Comparison of ENCODE assay signal across 8 mouse cellular contexts in the genomic region with DNA sequence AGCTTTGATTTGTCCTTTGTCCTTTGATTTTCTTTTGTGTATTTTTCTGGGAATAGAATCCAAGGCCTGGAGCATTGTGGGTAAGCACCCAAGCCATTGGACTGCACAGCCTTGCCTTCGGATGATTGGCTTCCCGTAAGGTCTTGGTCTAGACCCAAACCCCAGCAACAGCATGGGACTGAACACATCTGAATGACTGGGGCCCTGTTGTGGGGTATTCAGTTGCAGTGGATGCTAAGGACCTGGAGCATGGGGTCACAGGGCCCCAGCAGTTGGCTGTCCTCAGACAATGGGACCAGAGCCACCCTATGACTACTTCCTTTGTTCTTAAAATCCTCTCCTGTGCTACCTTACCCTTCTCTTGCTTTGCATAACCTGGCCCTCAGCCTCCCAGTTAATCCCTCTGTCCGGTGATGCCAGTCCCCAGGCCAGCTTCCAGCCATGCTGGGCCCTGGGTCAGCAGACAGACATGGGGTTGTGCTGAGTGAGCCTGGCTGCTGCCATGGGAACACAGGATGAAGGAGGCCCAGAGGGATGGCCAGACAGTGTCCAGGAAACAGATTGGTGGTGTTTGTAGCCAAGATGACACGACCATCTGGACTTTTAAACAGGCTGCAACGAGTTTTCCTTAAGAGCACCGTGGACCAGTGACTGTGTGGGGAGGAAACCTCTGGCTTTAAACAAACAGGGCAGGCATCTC. TPM values are rescaled to one million over a fixed set of nuclear protein-coding genes. Genes with fewer than 3 reads are reported as not detected.
A peak's percentile ranks its signal among the peaks of the same experiment; 100 is the strongest.
DNase-seq lines count a peak whose midpoint lies in the region; ATAC-seq and TF ChIP-seq lines count a peak whose summit lies in the region.

No protein-coding gene starts in this region.

- 31% methylated on average over 6 of the region's 6 CpGs for WGBS in forebrain, postnatal 0 days
- WGBS in hindbrain, embryonic 13.5 days: 39% methylated on average over 6 of the region's 6 CpGs

- DNase-seq in layer of hippocampus, adult 2 months (ENCODE audit: low spot score in 2 of 2): no peak
- DNase-seq in layer of hippocampus, adult 11-12 months (ENCODE audit: low spot score): no peak
- no peak for DNase-seq in forebrain, postnatal 0 days
- DNase-seq in retina, postnatal 1 day: peak; percentile 45
- DNase-seq in left cerebral cortex, adult 18-20 months (ENCODE audit: low spot score in 2 of 2): no peak
- DNase-seq in thymus, postnatal 4 days: no peak
- no peak for DNase-seq in lung, postnatal 25 days (ENCODE audit: low spot score)

- no peak for TF ChIP-seq CTCF in layer of hippocampus, adult 2 months (conservative IDR thresholded peaks at IDR 0.05)
- no peak for TF ChIP-seq CTCF in forebrain, postnatal 0 days (IDR thresholded peaks at IDR 0.05; ENCODE audit: low read depth)

- 0 out of 2 replicates have a peak overlapping the region, but pooled peaks have one; percentile 3 for H3K9ac ChIP-seq in forebrain, postnatal 0 days
- peak overlapping the region; percentile 51; the same call in 1 of the 2 replicates for H3K9ac ChIP-seq in hindbrain, embryonic 13.5 days

- peak; percentile 66 for ATAC-seq in forebrain, postnatal 0 days
- no peak for ATAC-seq in hindbrain, embryonic 13.5 days (ENCODE audit: low FRiP score)

- H3K4me1 ChIP-seq in forebrain, postnatal 0 days (ENCODE audit: insufficient read depth): no peaks in the 10 kb centered on the region
- H3K4me1 ChIP-seq in hindbrain, embryonic 13.5 days (replicated peaks): peaks cover 19% of the 10 kb centered on the region; the same call in 1 of the 2 replicates

- H3K4me3 ChIP-seq in layer of hippocampus, adult 2 months: no peak overlapping the region
- no peak overlapping the region for H3K4me3 ChIP-seq in forebrain, postnatal 0 days (ENCODE audit: low read depth, low read length)
- H3K4me3 ChIP-seq in hindbrain, embryonic 13.5 days: no peak overlapping the region

- peaks cover 5% of the 10 kb centered on the region; the same call in 1 of the 2 replicates for H3K36me3 ChIP-seq in forebrain, postnatal 0 days (ENCODE audit: insufficient read depth)
- peaks cover 51% of the 10 kb centered on the region for H3K36me3 ChIP-seq in hindbrain, embryonic 13.5 days

- H3K9me3 ChIP-seq in forebrain, postnatal 0 days (ENCODE audit: low read length): no peaks in the 10 kb centered on the region
- no peaks in the 10 kb centered on the region for H3K9me3 ChIP-seq in hindbrain, embryonic 13.5 days

- H3K4me2 ChIP-seq in forebrain, postnatal 0 days (ENCODE audit: low read depth): no peak overlapping the region
- H3K4me2 ChIP-seq in hindbrain, embryonic 13.5 days: no peak overlapping the region

- no peaks in the 10 kb centered on the region for H3K27me3 ChIP-seq in forebrain, postnatal 0 days (ENCODE audit: insufficient read depth, low read length)
- no peaks in the 10 kb centered on the region for H3K27me3 ChIP-seq in hindbrain, embryonic 13.5 days

- H3K27ac ChIP-seq in layer of hippocampus, adult 2 months: peak overlapping the region; percentile 96
- H3K27ac ChIP-seq in forebrain, postnatal 0 days (ENCODE audit: low read depth, low read length): peak overlapping the region; percentile 70
- H3K27ac ChIP-seq in hindbrain, embryonic 13.5 days: peak overlapping the region; percentile 59

RNA-seq across cellular contexts. Expression of a gene that starts 11.7 kb away (rescaled TPM):
- total RNA-seq in layer of hippocampus, adult 2 months (2021): 10 to 100 TPM; 35.7 to 36.8 TPM
- total RNA-seq in forebrain, postnatal 0 days (2014; rRNA removed): 27.8 and 30.1 TPM in 2 replicates
- 52.7 and 59.8 TPM in 2 replicates for polyA plus RNA-seq in forebrain, postnatal 0 days (2015; fragmentation: Nextera tagmentation; extraction: Ambion mirVana)
- polyA plus RNA-seq in hindbrain, embryonic 13.5 days (2015; fragmentation: Nextera tagmentation; extraction: Ambion mirVana): 55.1 and 62.1 TPM in 2 replicates
- 10 to 100 TPM; 36.6 to 39.1 TPM for total RNA-seq in left cerebral cortex, adult 18-20 months (2021)

RNA-seq across cellular contexts. Expression of a gene that starts 11.7 kb away (rescaled TPM):
- total RNA-seq in layer of hippocampus, adult 2 months (2021): 10 to 100 TPM; 50.6 to 50.9 TPM
- total RNA-seq in forebrain, postnatal 0 days (2014; rRNA removed): 50.6 and 54.2 TPM in 2 replicates
- 60.7 and 71.2 TPM in 2 replicates for polyA plus RNA-seq in forebrain, postnatal 0 days (2015; fragmentation: Nextera tagmentation; extraction: Ambion mirVana)
- 65.3 and 67.9 TPM in 2 replicates for polyA plus RNA-seq in hindbrain, embryonic 13.5 days (2015; fragmentation: Nextera tagmentation; extraction: Ambion mirVana)
- 10 to 100 TPM; 61.7 to 62.1 TPM for total RNA-seq in left cerebral cortex, adult 18-20 months (2021)

RNA-seq across cellular contexts. Expression of a gene that starts 33.9 kb away (rescaled TPM):
- total RNA-seq in layer of hippocampus, adult 2 months (2021): 100 to 1,000 TPM; 654 to 684 TPM
- total RNA-seq in forebrain, postnatal 0 days (2014; rRNA removed): 596 and 608 TPM in 2 replicates
- 592 and 640 TPM in 2 replicates for polyA plus RNA-seq in forebrain, postnatal 0 days (2015; fragmentation: Nextera tagmentation; extraction: Ambion mirVana)
- 571 and 589 TPM in 2 replicates for polyA plus RNA-seq in hindbrain, embryonic 13.5 days (2015; fragmentation: Nextera tagmentation; extraction: Ambion mirVana)
- 100 to 1,000 TPM; 794 to 814 TPM for total RNA-seq in left cerebral cortex, adult 18-20 months (2021)

RNA-seq across cellular contexts. Expression of a gene that starts 46.9 kb away (rescaled TPM):
- total RNA-seq in layer of hippocampus, adult 2 months (2021): 10 to 100 TPM; 16.7 to 18.0 TPM
- 15.9 and 19.6 TPM in 2 replicates for total RNA-seq in forebrain, postnatal 0 days (2014; rRNA removed)
- 8.8 and 10.9 TPM in 2 replicates for polyA plus RNA-seq in forebrain, postnatal 0 days (2015; fragmentation: Nextera tagmentation; extraction: Ambion mirVana)
- polyA plus RNA-seq in hindbrain, embryonic 13.5 days (2015; fragmentation: Nextera tagmentation; extraction: Ambion mirVana): 8.6 and 9.3 TPM in 2 replicates
- total RNA-seq in left cerebral cortex, adult 18-20 months (2021): 10 to 100 TPM; 15.5 to 21.0 TPM

RNA-seq across cellular contexts. Expression of a gene that starts 52.6 kb away (rescaled TPM):
- total RNA-seq in layer of hippocampus, adult 2 months (2021): 1,000 to 10,000 TPM; 1,228 to 1,237 TPM
- 1,430 and 1,456 TPM in 2 replicates for total RNA-seq in forebrain, postnatal 0 days (2014; rRNA removed)
- polyA plus RNA-seq in forebrain, postnatal 0 days (2015; fragmentation: Nextera tagmentation; extraction: Ambion mirVana): 1,561 and 1,650 TPM in 2 replicates
- polyA plus RNA-seq in hindbrain, embryonic 13.5 days (2015; fragmentation: Nextera tagmentation; extraction: Ambion mirVana): 1,675 and 1,703 TPM in 2 replicates
- 1,000 to 10,000 TPM; 1,960 to 1,962 TPM for total RNA-seq in left cerebral cortex, adult 18-20 months (2021)
